ENCODE assay signal across 8 mouse cellular contexts in the genomic region with DNA sequence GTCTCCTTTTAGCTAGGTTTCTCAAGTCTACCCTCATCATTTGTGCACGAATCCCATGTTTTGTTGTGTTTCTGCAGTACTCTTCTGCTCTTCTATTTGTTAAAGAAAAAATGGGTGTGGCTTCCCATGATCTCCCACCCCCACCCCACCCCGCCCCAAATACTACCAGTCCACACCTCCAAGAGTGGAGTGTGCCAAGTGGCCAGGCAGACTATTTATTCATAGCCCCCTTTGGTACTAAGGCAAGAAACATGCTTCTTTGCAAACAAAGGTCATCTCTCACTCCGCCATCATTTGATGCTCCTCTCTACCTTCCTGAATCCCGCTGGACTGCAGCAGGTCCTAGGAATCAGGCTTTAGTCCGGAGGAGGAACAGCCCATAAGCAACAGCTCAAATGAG. TPM values are rescaled to one million over a fixed set of nuclear protein-coding genes. Genes with fewer than 3 reads are reported as not detected.
A peak's percentile ranks its signal among the peaks of the same experiment; 100 is the strongest.
DNase-seq lines count a peak whose midpoint lies in the region; ATAC-seq and TF ChIP-seq lines count a peak whose summit lies in the region.

No protein-coding gene starts in this region.

- peak overlapping the region; percentile 63 for H3K4me2 ChIP-seq in forebrain, embryonic 14.5 days (ENCODE audit: low read length)
- H3K4me2 ChIP-seq in liver, embryonic 13.5 days = peak overlapping the region; percentile 90
- H3K4me2 ChIP-seq in stomach, postnatal 0 days (replicated peaks; ENCODE audit: low read depth) = peak overlapping the region; percentile 80

- WGBS in thymus, adult 2 months = 22% methylated on average over 5 of the region's 5 CpGs
- 32% methylated on average over 5 of the region's 5 CpGs for WGBS in forebrain, embryonic 14.5 days
- 35% methylated on average over 5 of the region's 5 CpGs for WGBS in liver, embryonic 13.5 days (ENCODE audit: insufficient replicate concordance)
- 44% methylated on average over 5 of the region's 5 CpGs for WGBS in stomach, postnatal 0 days

- H3K9me3 ChIP-seq in forebrain, embryonic 14.5 days (replicated peaks; ENCODE audit: control insufficient read depth, low read length) = no peaks in the 10 kb centered on the region
- no peaks in the 10 kb centered on the region for H3K9me3 ChIP-seq in liver, embryonic 13.5 days (replicated peaks)
- H3K9me3 ChIP-seq in stomach, postnatal 0 days (ENCODE audit: control insufficient read depth, low read length) = no peaks in the 10 kb centered on the region

- ATAC-seq in forebrain, embryonic 14.5 days = no peak
- no peak for ATAC-seq in liver, embryonic 13.5 days (ENCODE audit: low read depth)
- ATAC-seq in stomach, postnatal 0 days (ENCODE audit: low FRiP score, low TSS enrichment) = no peak

- no peaks in the 10 kb centered on the region for H3K27me3 ChIP-seq in thymus, adult 2 months (ENCODE audit: control insufficient read depth, insufficient read depth, low read length)
- H3K27me3 ChIP-seq in forebrain, embryonic 14.5 days (replicated peaks; ENCODE audit: control insufficient read depth, insufficient read depth, low read length) = no peaks in the 10 kb centered on the region
- peaks cover 49% of the 10 kb centered on the region for H3K27me3 ChIP-seq in liver, embryonic 13.5 days
- no peaks in the 10 kb centered on the region for H3K27me3 ChIP-seq in stomach, postnatal 0 days (ENCODE audit: control insufficient read depth, insufficient read depth, low read length)

- DNase-seq in thymus, adult 2 months = no peak
- DNase-seq in thymus, postnatal 4 days = no peak
- no peak for DNase-seq in forebrain, embryonic 14.5 days (ENCODE audit: low spot score)
- DNase-seq in liver, embryonic 13.5 days = no peak
- no peak for DNase-seq in stomach, postnatal 0 days (ENCODE audit: low spot score)
- no peak for DNase-seq in cerebellum, postnatal 36 days
- DNase-seq in kidney, adult 18-20 months = no peak
- no peak for DNase-seq in left cerebral cortex, postnatal 36 days (ENCODE audit: low spot score in 2 of 2)

- H3K27ac ChIP-seq in thymus, adult 2 months (ENCODE audit: control insufficient read depth, insufficient read depth, low read length) = no peak overlapping the region
- no peak overlapping the region for H3K27ac ChIP-seq in forebrain, embryonic 14.5 days (ENCODE audit: low read depth, low read length)
- no peak overlapping the region for H3K27ac ChIP-seq in liver, embryonic 13.5 days
- no peak overlapping the region for H3K27ac ChIP-seq in stomach, postnatal 0 days (replicated peaks)

- peak overlapping the region; percentile 77 for H3K9ac ChIP-seq in forebrain, embryonic 14.5 days (ENCODE audit: low read length)
- no peak overlapping the region for H3K9ac ChIP-seq in liver, embryonic 13.5 days
- no peak overlapping the region for H3K9ac ChIP-seq in stomach, postnatal 0 days (ENCODE audit: low read length)

- H3K4me1 ChIP-seq in thymus, adult 2 months (replicated peaks; ENCODE audit: control insufficient read depth, insufficient read depth, low read length) = peaks cover 45% of the 10 kb centered on the region
- H3K4me1 ChIP-seq in forebrain, embryonic 14.5 days (ENCODE audit: control insufficient read depth, insufficient read depth, low read length) = peaks cover 16% of the 10 kb centered on the region; the same call in 1 of the 2 replicates
- peaks cover 35% of the 10 kb centered on the region for H3K4me1 ChIP-seq in liver, embryonic 13.5 days (replicated peaks)
- H3K4me1 ChIP-seq in stomach, postnatal 0 days (replicated peaks; ENCODE audit: control insufficient read depth, insufficient read depth) = 0 out of 2 replicates have a peak, but pooled peaks cover 3% of the 10 kb centered on the region

- H3K4me3 ChIP-seq in thymus, adult 2 months (ENCODE audit: control insufficient read depth, insufficient read depth, low read length) = peak overlapping the region; percentile 13; the same call in 1 of the 2 replicates
- peak overlapping the region; percentile 63 for H3K4me3 ChIP-seq in forebrain, embryonic 14.5 days (ENCODE audit: low read depth, low read length)
- peak overlapping the region; percentile 62 for H3K4me3 ChIP-seq in liver, embryonic 13.5 days (replicated peaks)
- H3K4me3 ChIP-seq in stomach, postnatal 0 days (ENCODE audit: low read depth, low read length) = no peak overlapping the region; the same call in 1 of the 2 replicates

- no peak for TF ChIP-seq POLR2A in thymus, adult 2 months (IDR thresholded peaks at IDR 0.05; ENCODE audit: control insufficient read depth, extremely low read depth, insufficient read depth, low read length, poor library complexity)

- H3K36me3 ChIP-seq in thymus, adult 2 months (ENCODE audit: control insufficient read depth, insufficient read depth, low read length) = no peaks in the 10 kb centered on the region
- no peaks in the 10 kb centered on the region for H3K36me3 ChIP-seq in forebrain, embryonic 14.5 days (ENCODE audit: control insufficient read depth, insufficient read depth, low read length)
- H3K36me3 ChIP-seq in liver, embryonic 13.5 days = no peaks in the 10 kb centered on the region
- no peaks in the 10 kb centered on the region for H3K36me3 ChIP-seq in stomach, postnatal 0 days (ENCODE audit: control insufficient read depth, insufficient read depth, low read length)

- intact Hi-C loops in left cerebral cortex, postnatal 36 days (cut with DNase I) = no loop called here

- no peak for TF ChIP-seq EP300 in stomach, postnatal 0 days (optimal IDR thresholded peaks at IDR 0.05)

- no peak for TF ChIP-seq CTCF in thymus, adult 2 months (IDR thresholded peaks at IDR 0.05; ENCODE audit: borderline replicate concordance, control insufficient read depth, extremely low read depth, insufficient read depth, low read length, poor library complexity)
- no peak for TF ChIP-seq CTCF in stomach, postnatal 0 days (IDR thresholded peaks at IDR 0.05; ENCODE audit: low read depth)

RNA-seq across cellular contexts. Expression of a gene that starts 2.0 kb away (rescaled TPM):
- 110 and 111 TPM in 2 replicates for polyA plus RNA-seq in thymus, adult 2 months (2012; rRNA removed)
- polyA plus RNA-seq in forebrain, embryonic 14.5 days (2014; fragmentation: Nextera tagmentation; extraction: Ambion mirVana) = 17.9 and 20.3 TPM in 2 replicates
- 1.6 and 2.2 TPM in 2 replicates for polyA plus RNA-seq in liver, embryonic 13.5 days (2015; fragmentation: Nextera tagmentation; extraction: Ambion mirVana)
- polyA plus RNA-seq in stomach, postnatal 0 days (2015; fragmentation: Nextera tagmentation; extraction: Ambion mirVana) = 4.6 and 4.8 TPM in 2 replicates
- total RNA-seq in left cerebral cortex, postnatal 36 days (2021) = 10 to 100 TPM; 38.3 to 41.0 TPM
